Mouse (Mus musculus): Measurements from ENCODE around the gene Cltb.
A peak's percentile ranks its signal among the peaks of the same experiment; 100 is the strongest.

Gene Cltb

DNA sequence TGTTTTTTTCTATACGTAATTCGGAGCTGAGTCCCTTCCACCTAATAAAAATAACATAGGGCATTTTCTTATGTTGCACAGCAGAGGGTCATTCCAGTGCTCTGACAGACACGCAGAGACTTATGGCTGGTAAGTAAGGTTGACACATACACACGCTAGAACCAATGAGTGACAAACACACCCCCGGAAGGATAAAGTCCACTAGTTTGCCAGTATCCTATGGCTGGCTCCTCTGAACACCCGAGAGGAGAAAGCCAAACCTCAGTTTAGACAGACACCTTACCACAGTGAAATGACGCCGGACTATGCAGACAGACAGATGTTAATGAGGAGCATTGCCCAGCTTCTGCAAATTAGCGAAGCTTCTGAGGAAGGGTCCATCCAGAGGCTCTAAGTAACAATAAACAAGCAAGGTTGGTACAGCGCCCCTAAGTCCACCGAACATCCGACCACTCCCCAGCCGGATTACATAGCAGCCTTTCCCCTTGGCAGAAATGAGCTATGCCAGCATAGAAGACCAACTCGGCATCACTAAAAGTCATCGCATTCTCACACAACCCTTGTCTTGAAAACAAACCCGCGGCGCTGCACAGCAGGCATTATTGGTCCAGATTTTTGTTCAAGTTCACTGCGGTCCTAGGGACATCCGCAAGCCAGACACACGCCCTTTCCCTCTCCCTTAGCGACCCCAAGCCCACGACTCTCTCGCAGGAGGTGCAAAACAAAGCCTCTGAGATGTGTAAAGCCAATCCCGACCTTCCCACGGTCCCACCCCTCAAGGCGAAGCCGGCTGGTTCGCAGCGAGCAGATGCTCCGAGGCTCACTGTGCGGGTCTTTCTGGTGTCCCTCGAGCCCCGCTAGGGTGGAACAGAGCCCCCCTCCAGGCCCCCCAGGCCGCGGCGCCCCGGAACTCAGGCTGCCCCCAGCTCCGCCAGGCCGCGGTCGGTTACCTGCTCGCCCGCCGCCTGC is 46.6 kb downstream of the Cltb start:
- peak; percentile 64 for DNase-seq (ENCODE audit: low read depth, low spot score)

DNA sequence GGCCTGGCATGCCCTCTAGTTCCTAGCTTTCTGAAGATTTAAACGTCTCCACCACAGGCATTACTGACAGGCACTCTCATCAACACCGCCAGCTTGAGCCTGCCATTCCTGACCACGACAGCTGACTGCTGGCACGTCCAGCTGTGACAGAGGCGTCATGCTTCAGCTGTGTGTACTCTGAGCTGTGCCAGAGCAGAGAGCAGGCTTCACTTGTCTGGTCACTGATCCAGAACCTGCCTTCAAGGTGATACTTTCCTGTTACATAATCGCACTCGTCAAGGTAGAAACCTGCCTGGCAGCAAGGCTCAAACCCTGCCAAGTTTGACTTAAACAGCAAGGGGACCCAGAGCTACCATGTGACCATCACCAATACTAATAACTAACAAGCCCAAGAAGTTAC is 48.6 kb downstream of the Cltb start:
- DNase-seq (ENCODE audit: low read depth, low spot score): no peak

DNA sequence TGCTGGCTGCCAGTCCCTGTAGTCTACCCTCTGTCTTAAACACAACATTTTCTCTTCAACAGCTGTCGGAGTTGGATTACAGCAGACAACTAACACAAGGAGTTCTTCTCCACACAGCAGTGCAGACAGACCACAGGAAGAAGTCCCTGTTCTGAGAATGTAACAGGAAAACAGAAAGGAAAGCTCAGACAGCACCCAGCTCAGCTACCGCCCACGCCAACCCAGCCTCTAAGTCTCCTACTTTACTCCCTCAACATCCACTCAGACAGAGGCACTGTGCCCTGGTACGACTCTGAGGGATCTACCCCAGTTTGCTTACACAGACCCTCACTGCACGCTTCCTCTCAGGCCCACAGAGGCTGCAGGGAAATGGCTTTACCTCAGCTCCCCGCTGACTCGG is 50.5 kb downstream of the Cltb start:
- no peak for DNase-seq (ENCODE audit: low read depth, low spot score)

DNA sequence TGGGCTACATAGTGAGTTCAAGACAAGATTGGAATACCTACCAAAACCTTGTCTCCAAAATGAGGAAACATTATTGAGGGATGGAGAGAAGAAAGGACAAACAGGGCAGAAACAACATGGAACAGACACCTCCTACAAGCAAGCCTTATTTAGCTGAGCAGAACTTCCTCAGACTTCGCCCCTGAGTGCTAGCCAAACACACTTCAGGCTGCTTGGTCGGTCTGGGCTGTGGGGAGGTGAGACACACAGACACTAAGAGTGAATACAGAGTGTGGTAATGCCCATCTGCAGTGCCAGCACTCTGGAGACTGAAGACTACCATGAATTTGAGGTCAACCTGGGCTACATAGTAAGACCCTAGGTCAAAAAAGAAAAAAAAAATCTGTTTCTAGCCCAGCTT is 51.5 kb downstream of the Cltb start:
- DNase-seq (ENCODE audit: low read depth, low spot score): no peak

DNA sequence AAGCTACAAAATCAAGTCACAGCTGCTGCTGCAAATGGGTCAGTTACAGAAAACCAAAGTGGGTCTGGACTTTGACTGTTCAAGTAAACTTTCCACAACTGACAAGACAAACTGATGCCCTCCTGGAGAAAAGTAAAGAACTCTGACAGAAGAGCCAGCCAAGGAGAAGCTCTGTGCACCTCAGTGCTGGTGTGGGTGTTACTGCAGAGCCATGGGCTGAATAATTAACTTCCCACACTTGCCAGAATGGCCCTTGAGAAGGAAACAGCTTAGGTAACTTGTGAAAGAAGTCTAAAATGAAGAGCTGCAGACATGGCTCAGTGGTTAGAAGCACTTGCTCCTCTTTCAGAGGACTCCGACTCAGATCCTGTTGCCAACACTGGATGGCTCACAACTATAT is 53.5 kb downstream of the Cltb start:
- DNase-seq (ENCODE audit: low read depth, low spot score): no peak

DNA sequence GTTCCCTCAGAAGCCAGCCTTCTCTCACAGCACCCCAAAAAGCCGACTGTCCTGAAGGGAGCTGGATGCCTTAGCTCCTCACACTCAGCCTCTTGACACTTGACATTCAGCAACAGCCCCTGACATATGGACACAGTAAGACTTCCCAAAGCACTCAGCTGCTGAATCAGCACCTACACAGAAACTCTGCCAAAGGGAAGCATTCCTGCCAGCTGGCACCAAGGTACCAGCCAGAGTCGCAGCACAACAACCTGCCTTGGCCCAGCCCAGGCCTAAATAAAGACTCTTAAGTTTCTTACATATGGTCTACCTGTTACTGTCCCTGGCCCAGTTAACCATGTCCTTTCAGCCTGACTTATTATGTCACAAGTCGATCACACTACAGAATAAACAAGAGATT is 54.3 kb downstream of the Cltb start:
- no peak for DNase-seq (ENCODE audit: low read depth, low spot score)

DNA sequence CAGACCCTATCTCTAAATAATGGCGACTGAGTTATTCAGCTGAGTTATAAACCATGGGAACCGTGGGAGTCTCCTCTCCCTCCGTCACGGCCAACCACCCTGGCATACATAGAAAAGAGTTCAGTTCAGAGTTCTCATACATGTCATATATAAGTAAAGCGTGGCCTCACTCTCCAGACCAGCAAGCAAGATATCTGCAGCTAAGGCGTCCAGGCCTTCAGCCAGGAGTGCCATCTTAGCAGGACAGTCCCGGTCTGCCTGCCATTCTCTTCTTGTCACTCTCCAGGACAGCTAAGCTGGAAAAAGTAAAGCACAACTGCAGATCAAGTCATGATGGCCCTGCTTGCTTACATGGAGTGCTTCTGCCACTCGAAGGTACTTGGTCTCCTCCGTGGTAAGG is 55.0 kb downstream of the Cltb start:
- no peak for DNase-seq (ENCODE audit: low read depth, low spot score)

DNA sequence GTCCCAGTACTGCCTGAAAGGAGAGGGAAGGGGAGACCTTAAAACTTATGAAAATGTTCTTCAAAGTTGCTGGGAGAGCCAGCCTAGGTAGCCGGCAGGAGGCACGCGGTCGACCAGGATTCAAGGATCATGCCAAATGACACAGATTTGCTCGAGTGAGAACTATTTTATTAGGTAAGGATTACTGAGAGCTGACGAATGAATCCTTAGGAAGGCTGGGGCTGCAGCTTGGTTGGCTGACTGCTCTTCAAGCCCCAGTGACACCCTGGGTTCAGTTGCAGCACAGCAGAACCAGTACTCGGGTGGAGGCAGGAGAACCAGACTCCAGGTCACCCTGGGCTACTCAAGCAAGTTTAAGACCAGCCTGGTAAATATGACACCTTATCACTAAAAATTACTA is 63.1 kb downstream of the Cltb start:
- no peak for DNase-seq (ENCODE audit: low read depth, low spot score)
